Mouse (Mus musculus): Measurements from ENCODE around the gene Cdkal1. TPM values are rescaled to one million over a fixed set of nuclear protein-coding genes. Genes with fewer than 3 reads are reported as not detected.

The Cdkal1 gene
- total RNA-seq, 2 experiments from 2014 or later, result 27.6 to 32.1 TPM

- DNase-seq (ENCODE audit: low spot score), result no peak
Measured at GRCm38 (mm10) chr13:29818314-29818713, 37.2 kb downstream of the Cdkal1 start.

- no peak for DNase-seq (ENCODE audit: low spot score)
Measured at GRCm38 (mm10) chr13:29810780-29811179, 44.7 kb downstream of the Cdkal1 start.

DNA sequence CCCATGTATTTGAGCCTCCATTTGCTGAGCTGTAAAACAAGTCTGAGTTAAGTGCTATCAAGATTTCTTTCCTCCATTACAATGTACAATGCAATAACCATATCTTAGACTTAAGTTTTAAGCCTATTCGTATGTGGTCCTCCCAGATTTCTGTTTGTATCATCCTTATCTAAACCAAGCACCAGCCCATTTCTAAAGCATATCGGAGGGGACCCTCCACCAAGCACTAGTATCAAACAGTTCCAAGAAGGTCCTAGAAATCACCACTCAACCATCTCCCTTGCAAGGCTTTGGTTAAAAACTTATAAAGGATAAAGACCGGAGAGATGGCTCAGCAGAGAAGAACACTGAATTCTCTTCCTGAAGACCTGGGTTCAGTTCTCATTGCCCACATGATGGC, 47.1 kb downstream of the Cdkal1 start:
- DNase-seq (ENCODE audit: low spot score), result no peak

DNA sequence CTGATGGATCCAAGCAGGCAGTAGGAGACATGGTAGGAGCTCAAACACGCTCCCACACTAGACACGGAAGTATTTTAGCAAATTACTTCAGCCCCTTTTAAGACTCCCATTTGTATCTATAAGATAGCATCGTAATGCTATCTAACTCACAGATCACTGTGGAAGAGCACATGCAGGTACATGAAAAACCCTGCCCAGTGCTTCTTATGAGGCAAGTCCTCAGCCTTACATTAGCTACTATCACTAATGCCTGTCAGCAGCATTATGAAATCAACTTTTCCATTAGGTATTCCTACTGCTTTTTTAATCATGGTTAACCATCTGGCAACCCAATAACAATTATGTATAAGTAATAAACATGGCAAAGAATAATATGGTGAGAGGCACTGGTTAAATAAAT, 47.5 kb downstream of the Cdkal1 start:
- DNase-seq (ENCODE audit: low spot score), result no peak

DNA sequence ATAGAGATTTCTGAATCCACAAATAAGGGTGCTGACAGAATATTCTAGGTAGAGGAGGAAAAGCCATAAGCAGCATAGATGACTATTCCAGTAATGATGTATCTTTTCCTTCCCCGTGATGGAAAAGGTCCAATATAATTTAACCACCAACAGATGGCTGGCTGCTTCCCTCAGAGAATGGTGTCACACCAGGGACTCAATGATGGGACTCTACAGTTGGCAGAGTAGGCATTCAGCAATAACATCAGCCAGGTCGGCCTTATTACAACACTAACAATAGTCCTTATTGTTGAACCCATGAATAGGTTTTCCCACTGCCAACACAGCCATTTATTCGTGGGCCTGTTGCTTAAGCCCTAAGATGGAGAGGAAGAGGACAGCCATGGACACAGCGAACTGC, 48.6 kb downstream of the Cdkal1 start:
- DNase-seq (ENCODE audit: low spot score), result no peak

- DNase-seq (ENCODE audit: low spot score), result no peak
Measured at GRCm38 (mm10) chr13:29805296-29805695, 50.2 kb downstream of the Cdkal1 start.

- DNase-seq (ENCODE audit: low spot score), result no peak
Measured at GRCm38 (mm10) chr13:29804034-29804433, 51.4 kb downstream of the Cdkal1 start.

GRCm38 (mm10) chr13:29802699-29803098, 52.8 kb downstream of the Cdkal1 start:
- DNase-seq (ENCODE audit: low spot score), result no peak

- no peak for DNase-seq (ENCODE audit: low spot score)
Measured at GRCm38 (mm10) chr13:29800078-29800477, 55.4 kb downstream of the Cdkal1 start.

DNA sequence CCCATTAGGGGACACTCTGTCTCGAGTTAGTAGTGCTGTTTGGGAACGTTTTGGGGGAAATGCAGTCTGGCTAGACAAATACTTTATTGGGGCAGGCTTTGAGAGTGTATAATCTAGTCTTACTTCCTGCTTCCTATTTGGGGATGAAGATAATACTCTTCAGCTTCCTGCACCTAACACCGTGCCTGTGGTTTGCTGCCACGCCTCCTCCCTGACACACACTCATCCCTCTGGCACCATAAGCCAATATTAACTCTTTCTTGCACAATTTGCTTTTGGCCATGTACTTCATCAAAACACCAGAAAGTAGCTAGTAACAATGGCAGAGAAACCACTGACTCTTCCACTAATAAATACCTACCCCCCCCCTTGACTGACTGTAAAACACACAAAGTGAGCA, 63.4 kb downstream of the Cdkal1 start:
- no peak for DNase-seq (ENCODE audit: low spot score)

GRCm38 (mm10) chr13:29791439-29791838, 64.0 kb downstream of the Cdkal1 start:
- DNase-seq (ENCODE audit: low spot score), result no peak

DNA sequence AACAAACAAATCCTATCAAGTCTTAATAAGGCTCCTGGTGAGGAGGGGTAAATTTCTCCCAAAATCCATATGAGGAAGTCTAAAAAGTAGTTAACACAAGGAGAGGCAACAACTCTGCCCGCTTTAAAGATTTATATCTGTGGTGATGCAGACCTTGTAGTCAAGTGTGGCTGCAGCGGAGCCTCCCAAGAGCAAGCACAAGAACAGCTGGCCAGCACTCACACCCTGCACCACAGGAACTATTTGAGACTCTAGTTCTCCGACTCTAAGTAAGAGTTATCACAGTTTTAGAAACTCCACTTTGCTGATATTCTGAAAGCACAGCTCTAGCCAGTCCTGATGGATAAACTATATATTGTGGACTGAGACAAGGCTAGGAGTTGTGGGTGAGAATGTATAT, 68.5 kb downstream of the Cdkal1 start:
- DNase-seq (ENCODE audit: low spot score), result no peak

DNA sequence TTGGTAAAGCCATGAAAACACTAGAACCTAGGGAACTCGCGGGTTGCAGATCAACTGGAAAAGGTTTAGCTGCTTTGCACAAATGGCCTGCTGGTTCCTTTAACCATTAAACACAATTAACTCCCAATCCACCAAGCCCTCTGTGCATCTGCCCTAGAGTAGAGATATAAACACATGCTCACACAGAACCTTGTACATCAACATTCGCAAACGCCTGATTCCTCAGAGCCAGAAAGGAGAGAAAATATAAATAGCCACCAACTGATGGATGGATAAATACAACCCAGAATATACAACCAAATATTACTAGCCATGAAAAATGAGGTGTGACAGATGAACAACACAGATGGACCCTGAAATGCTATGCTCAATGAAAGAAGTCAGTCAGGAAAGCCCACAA, 70.6 kb downstream of the Cdkal1 start:
- no peak for DNase-seq (ENCODE audit: low spot score)

DNA sequence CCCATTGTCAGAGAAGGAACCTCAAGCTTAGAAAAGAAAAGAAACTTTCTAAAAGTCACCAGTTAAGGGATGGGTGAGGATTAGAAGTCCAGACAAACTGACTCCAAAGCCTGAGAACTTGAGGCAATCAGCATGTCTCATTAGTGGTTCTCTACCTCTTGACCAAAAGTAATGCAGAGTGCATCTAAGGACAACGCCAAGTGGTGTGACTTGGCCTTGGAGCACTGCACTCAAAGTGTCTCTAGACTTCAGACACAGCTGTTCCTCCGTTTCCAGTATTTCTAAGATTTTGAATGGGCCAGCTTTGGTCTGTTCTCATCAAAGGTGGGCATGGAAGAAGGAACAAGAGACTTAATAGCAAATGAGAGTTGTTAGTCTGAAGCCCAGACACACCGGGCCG, 74.1 kb downstream of the Cdkal1 start:
- DNase-seq (ENCODE audit: low spot score), result no peak

DNA sequence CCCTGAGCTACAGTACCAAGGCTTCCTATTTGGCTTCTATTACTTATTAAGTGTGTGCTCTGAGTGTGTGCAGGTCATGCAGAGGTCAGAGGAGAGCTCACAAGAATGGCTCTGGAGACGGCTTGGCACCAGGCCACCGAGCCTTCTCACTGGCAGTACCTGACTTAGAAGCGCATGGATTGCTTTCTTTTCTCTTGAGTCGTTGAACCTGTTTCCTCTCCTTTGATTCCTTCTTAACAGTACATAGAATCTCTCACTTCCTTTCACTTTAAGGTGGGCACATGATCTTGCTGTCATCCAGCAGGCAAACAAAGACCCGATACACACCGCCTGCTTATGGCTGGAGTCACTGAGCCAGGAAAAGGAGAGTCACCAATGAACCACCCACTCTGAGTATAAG, 74.8 kb downstream of the Cdkal1 start:
- DNase-seq (ENCODE audit: low spot score), result no peak

DNA sequence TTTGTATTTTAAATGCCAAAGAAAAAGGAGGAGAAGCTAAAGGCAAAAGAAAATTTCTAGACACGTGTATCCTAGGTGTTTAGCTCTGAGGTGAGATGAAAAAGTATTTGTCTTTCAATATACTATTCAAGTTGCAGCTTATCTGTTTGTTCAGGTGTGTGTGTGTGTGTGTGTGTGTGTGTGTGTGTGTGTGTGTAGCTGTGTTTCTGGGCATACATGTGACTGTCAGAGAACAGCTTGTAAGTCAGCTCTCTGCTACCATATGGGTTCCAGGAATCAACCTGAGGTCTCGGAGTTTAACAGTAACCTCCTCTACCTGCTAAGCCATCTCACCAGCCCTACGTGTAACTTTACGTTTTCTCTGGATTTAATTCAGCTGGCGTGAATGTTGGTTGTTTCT, 76.0 kb downstream of the Cdkal1 start:
- DNase-seq (ENCODE audit: low spot score), result no peak

DNA sequence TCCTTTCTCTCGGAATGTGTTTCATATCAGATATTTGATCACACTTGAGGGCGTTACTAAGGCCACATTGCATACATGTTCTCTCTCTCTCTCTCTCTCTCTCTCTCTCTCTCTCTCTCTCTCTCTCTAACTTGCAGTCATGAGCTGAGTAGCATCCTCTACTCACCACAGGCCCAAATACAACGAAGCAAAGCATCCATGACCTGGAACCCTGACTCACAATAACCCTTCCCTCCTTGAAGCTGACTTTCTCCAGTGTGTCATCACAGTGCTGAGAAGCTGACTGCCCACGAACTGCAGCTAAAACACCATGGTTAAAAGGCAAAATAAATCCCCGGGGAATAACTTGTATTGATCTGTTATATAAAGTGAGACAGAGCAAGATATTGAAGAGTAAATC, 76.4 kb downstream of the Cdkal1 start:
- no peak for DNase-seq (ENCODE audit: low spot score)

GRCm38 (mm10) chr13:29778124-29778523, 77.3 kb downstream of the Cdkal1 start:
- DNase-seq (ENCODE audit: low spot score), result no peak

GRCm38 (mm10) chr13:29777225-29777624, 78.2 kb downstream of the Cdkal1 start:
- no peak for DNase-seq (ENCODE audit: low spot score)

DNA sequence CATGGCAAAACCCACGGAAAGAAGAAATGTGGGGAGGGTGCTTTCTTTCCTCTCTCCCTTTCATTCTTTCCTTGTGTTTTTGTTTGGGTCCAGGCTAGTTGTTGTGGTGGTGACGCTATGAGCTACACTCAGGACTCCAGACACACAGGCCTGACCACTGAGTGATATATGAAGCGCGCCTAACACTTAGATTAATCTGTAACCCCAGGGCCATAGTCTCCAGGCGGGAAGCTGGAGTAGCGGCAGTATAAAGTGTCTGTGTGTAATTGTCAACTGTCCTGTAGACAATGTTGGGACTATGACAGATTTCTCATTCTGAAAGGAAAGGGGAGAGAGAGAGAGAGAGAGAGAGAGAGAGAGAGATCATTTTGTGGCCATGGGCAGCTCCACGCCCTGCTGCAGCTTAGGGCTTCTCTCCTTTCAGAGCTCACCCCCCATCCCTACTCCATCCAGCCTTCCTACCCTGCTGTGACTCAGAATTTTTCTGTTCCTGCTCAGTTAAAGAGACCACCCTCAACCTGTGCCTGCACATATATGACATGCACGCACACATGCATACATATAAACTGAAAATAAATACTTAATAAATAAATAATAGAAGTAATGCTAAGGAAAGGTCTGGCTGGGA, 79.8 kb downstream of the Cdkal1 start:
- DNase-seq (ENCODE audit: low spot score), result no peak

DNA sequence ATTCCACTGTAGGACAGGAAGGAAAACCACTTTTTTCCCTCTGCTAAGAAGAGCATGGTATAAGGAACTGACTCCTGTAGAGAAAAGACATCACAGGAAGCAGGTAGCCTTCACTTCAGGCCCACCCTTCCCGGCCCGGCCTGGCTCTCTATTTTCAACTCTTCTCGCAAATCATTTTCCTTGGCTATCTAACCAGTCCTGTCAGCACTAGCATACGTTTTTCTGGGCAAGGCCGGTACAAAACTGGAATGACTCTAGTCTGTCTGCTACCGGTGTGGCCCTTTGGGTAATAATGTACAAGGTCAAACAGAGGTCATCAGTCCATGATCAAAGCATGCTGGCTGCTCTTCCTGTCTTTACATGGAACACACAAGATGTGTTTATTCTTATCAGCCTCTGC, 81.9 kb downstream of the Cdkal1 start:
- no peak for DNase-seq (ENCODE audit: low spot score)

GRCm38 (mm10) chr13:29772970-29773369, 82.5 kb downstream of the Cdkal1 start:
- no peak for DNase-seq (ENCODE audit: low spot score)

DNA sequence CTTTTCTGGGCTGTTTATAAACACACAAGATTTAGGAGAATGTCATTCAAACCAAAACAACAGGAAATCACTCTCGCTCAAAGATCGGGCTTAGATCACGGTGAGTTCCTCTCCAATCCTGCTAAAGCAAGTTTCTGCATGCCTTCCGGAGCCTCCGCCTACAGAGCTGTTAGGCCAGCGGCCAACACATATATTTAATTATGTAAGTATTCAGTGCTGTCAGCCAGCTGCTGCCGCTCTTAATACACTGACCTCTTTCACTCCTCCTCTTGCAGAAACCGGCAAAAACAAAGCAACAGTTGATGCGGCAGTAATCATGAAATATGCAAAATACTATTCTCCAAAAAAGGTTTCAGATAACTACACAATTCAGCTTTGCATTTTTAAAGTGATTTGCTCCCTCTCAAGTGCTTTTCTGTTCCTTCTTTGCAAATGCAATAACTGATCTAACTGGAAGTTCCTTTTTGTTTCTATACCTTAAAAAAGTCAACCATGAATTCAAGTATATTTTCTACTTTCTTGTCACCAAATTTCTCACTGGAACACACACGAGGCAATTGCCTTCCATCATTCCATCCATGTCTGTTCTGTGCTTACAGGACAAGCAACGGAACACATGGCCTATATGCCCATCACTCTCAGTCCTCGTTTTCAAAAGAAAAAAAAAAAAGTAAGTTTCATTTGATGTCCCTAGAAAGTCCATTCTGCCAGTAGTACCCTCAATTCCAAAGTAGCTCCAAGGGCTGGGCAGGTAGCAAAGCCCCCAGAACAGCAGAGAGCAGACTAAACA, 85.6 kb downstream of the Cdkal1 start:
- no peak for DNase-seq (ENCODE audit: low spot score)
